Mouse (Mus musculus): ENCODE measurements around the gene Cpne2. TPM values are rescaled to one million over a fixed set of nuclear protein-coding genes. Genes with fewer than 3 reads are reported as not detected.

The Cpne2 gene
- 44.4 and 124 TPM in 2 replicates for polyA plus RNA-seq (2012; rRNA removed; ENCODE audit: low replicate concordance)

GRCm38 (mm10) chr8:94532873-94533671 is at the start of gene Cpne2:
TSS of gene Cpne2 (plus strand) at chr8:94532990.

GRCm38 (mm10) chr8:94601607-94602385 is 69.0 kb downstream of the Cpne2 start, which contains the start of the genes Rspry1 and Fam192a:
TSS of gene Rspry1 (plus strand) at chr8:94601937.
TSS of gene Fam192a (minus strand) at chr8:94601997.

Other genes starting within 250 kb of the Cpne2 start
- gene Slc12a3, start 203.8 kb upstream of the Cpne2 start, polyA plus RNA-seq (2012; rRNA removed; ENCODE audit: low replicate concordance), result 0.07 and 0.19 TPM in 2 replicates
- 137 and 179 TPM in 2 replicates for gene Herpud1, start 146.6 kb upstream of the Cpne2 start, polyA plus RNA-seq (2012; rRNA removed; ENCODE audit: low replicate concordance)
- gene Nlrc5, start 98.6 kb upstream of the Cpne2 start, polyA plus RNA-seq (2012; rRNA removed; ENCODE audit: low replicate concordance), result 20.6 and 29.4 TPM in 2 replicates
- gene Rspry1, start 68.9 kb downstream of the Cpne2 start, polyA plus RNA-seq (2012; rRNA removed; ENCODE audit: low replicate concordance), result 8.9 and 11.7 TPM in 2 replicates
- gene Fam192a, start 69.0 kb downstream of the Cpne2 start, polyA plus RNA-seq (2012; rRNA removed; ENCODE audit: low replicate concordance), result 19.9 and 21.5 TPM in 2 replicates
- gene Arl2bp, start 133.6 kb downstream of the Cpne2 start, polyA plus RNA-seq (2012; rRNA removed; ENCODE audit: low replicate concordance), result 104 and 142 TPM in 2 replicates
- gene Pllp, start 163.3 kb downstream of the Cpne2 start, polyA plus RNA-seq (2012; rRNA removed; ENCODE audit: low replicate concordance), result 25.6 and 29.9 TPM in 2 replicates
- 3.3 and 5.1 TPM in 2 replicates for gene Ccl22, start 212.6 kb downstream of the Cpne2 start, polyA plus RNA-seq (2012; rRNA removed; ENCODE audit: low replicate concordance)
- gene Cx3cl1, start 239.0 kb downstream of the Cpne2 start, polyA plus RNA-seq (2012; rRNA removed; ENCODE audit: low replicate concordance), result 9.1 and 15.8 TPM in 2 replicates

All from subcutaneous adipose tissue, adult 2 months (tissue).